Mouse (Mus musculus) cerebellum, adult 8-10 months (tissue): ENCODE measurements around the gene Cyba.

Experiments used
- DNase-seq: peaks from one replicate; pipeline ENCODE4 v3.0.0; 2022

Cyba gene

DNA sequence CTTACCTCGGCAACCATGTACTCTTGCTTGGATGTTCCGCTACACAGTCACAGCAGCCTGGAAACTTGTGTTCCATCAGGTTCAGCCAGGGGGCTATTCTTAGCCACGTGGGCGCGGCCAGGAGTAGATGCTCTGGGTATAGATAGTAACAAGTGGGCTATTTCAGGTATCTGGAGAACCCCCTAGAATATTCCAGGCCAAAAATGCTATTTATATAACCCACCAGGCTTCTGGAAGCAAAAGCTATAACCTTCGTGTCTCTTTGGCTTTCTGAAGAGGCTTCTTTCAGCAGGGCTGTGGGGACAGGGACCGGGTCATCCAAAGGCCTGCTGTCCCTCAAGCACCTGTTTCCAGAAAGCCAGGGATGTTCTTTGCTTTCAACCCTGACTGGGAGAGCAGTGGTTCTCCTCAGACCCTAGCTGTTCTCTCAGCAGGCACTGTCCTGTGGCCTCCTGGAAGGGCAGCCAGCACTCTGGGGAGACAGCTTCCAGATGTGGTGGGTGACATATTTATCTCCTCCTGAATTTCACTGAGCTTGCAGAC lies 18.5 kb upstream of the Cyba start:
- no peak for DNase-seq

DNA sequence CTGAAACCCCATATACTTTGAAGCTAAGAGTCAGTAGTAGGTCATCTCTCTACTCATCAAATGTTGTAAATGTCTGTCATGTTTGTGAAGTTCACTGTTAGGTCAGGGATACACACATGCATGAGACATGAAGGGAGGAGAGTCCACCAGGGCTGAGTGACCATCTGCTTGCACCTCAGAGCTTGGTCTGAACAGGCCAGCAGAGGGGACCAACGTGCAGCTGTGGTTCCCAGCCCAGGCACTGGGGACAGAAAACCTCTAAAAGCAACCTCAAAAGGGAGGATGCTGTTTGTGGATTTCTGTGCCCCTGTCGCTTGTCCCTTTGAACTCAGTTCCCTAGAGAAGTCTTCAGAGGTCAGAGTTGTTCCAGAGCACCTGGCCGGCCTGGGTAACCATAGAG lies 12.5 kb upstream of the Cyba start:
- no peak for DNase-seq

DNA sequence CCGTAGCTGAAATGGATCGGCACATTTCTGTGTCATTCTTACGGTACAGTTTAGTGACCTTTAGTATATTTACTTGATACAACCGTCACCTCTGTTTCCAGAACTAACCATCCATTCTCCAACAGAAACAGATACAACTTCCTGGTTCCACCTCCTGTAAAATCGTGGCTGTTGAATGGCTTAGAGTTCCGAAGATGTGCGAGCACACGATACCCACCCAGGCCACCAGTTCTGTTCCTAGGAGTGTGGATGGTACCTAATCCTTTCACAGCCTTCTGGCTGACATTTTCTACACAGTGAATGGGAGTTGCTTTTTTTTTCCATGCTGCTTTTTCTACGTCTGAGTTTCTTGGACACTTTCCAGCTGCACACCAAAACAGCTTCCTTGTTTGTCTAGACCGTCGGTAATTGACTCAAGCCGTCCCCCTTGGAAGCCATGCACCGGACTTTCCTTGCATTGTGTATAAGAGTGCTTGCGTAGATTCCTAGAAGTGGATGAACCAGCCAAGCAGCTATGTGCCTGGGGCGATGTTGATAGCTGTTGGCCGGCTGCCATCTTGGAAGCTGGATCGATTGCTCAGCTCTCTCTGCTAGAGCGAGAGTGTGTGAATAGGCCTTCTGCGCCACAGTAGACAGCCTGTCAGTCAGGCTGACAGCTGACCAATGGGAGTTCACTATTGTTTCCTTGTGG lies 11.5 kb upstream of the Cyba start:
- peak; percentile 70 for DNase-seq

DNA sequence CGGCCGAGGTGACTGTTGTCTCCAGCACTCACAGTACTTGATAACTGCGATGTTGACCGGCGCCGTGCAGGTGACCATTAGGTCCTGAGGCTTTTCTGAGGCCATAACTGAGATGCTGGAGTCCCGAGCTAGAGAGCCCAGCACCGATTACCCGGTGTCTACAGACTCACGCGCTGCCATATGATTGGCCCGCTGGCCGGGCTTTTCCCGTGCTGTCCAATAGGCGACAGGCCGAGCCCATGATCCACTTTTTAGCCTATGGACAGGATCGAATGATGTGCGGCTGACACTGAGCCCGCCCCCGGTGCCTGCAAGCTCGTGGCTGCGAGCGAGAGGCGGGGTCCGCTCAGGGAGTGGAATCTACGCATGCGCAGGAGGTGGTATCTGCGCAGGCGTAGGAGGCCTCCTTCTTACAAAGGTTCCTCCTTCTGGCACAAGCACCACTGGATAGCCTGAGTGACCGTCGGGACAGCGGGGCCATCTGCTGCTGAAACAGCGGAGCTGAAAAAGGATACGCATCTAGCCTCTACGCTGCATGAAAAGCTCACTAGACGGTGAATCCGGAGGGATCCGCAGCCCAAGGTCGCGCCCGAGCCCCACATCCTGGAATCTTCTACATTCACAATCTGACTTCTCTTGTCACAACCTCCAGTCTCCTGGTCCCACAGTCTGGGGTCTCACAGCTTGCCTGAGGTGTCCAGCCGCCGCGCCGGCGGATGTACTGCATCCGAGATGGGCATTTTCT lies 10.7 kb upstream of the Cyba start, which contains the start of gene Mvd:
TSS of gene Mvd (minus strand) at position 161 of the 745 bp plus-strand sequence.
- peak; percentile 98 for DNase-seq

DNA sequence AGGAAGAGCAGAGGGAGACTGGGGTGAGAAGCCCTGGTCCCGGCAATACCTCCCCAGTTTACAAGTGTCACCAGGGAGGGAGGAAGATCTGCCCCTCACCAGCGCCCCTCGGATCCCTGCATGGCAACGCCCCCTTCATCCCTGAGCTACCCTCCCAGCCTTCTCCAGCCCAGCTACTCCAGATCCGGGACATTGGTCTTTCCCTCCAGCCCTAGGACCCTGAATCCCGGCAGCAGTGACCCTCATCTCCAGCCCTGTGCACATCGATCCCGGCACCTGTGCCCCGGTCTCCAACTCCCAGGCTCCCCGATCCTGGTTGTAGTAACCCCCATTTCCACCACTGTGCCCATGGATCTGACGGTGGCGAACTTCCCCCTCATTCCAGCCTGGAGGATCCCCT lies 10.1 kb upstream of the Cyba start:
- DNase-seq, result no peak

DNA sequence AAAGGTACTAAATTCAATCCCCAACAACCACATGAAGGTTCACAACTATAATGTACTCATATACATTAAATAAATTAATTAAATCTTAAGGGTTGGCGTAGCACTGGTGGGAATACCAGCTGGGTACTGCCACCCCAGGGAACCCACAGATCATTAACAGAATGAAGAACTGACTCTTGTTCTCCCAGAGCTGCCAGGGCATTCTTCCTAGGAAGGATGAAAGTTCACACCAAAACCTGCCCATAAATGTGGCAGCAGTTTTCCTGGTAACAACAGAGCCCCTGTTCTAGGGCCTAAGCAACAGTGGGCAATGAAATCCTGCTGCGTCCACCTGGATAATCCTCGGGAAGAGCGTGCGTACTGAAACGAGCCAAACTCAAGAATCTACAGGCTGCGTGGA lies 9.6 kb upstream of the Cyba start:
- no peak for DNase-seq

DNA sequence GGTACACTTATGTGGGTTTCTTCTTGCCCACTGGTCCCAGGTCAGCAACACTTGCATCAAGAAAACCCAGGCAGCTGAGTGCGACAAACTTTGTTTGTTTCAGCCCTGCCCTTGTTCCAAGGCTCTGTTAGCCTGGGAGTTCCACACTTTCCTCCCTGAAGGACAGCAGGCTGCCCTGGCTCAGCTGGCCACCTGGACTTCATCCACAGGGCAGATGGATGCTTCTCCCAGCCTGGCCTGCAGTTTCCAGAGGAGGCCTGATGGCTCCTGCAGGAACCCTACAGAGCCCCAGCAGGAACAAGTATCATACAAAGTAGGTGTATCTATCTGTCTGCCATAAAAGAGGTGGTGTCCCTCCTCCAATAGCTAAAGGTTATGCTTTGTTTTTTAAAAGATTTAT lies 8.6 kb upstream of the Cyba start:
- no peak for DNase-seq

DNA sequence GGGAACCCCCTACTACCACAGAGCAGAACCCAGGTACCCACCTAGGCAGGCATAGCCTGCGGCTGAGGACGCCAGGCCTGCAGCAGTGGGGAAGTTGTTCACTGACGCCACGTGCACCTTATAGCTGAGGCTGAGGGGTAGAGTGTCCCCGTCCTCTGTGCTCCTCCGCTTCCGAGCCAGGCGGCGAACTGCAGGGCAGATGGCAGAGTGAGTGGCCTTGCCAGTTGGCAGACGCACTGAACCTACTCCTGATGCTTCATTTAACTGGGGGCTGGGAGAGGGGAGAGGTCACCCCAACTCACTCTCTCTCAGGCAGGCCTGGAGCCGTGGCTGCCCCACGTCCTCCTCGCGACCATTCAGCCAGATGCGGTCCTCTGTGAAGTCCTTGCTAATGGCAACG lies 6.6 kb upstream of the Cyba start:
- DNase-seq, result peak; percentile 74

DNA sequence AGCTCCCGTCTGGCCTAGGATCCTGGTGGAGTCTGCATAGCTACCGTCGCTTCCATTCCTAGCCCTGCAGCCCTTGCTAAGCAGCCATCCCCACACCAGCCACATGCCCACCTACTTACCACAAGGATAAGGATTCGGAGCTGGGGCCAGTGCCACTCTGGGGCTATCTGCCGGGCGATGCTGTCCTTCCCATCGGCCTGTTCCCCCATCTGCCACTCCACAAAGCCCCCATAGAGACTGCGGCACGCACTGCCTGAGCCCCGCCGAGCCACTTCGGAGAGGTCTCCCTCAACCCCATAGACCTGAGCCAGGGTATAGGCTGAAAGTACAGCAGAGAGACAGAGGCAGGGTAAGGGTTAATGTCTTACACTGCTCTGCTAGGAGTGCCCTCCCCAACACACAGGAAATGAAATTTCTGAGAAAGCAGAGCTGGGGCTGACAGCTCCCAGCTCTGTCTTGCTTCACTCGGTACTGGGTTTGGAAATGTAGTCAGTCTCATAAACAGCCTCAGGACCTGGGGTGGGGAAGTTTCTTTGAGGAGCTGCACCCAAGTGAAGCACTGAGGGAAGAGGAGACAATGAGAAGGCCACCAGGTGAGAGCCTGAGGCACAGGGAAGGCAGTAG lies 5.1 kb upstream of the Cyba start:
- DNase-seq, result no peak

DNA sequence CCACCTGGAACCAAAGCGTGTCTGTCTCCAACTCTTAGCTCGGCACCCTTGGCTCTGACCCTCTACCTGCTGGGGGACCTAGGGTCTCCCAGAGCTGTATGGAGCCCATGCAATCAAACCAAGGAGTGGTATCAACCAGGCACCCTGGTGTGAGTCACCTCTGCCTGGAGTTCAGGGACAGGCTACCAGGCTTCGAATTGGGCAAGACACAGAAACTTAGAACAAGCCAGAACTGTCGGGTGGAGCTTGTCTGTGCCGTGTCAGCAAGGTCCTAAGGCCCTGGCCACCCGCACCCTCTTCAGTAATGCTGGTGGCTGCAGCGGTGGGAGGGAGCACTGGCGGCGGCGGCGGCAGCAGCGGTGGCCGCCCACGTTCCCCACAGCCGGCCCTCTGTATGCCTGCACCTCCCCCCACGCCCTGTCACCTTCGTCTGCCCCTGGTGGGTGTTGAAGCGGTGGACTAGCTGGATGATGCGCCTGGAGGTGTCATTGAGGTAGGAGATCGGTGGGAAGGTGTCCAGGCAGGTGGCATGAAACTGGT lies 3.9 kb upstream of the Cyba start:
- DNase-seq, result no peak

DNA sequence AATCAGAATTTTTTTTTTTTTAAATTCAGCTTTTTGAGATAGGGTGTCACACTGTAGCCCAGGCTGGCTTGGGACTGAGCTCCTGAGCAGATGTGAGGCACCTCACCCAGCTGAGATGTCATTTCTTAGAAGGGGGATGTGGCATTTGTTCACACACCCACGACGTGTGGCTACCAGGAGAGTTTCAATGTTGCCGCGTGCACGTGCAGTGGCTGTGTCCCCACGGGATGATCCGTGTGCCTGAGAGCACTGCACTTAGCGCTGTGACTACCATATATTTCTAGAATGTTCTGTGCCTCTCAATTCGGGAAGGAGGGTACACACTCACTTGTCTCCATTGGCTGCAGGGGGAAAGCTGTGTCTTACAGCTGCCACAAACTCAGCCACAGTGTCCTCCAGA lies 3.4 kb upstream of the Cyba start:
- DNase-seq, result no peak

DNA sequence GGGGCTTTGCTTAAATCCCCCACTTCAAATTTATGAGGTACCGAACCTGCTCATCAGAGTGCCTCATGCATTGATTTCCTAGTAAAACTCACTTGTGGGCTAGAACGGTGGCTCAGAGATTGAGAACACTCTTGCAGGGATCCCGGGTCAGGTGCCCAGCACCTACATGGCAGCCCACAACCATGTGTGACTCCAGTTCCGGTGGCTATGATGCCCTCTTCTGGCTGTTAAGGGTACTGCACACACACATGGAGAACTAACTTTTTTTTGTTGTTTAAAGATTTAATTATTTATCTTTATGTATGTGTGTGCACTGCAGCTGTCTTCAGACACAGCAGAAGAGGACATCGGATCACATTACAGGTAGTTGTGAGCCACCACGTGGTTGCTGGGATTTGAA lies 2.6 kb upstream of the Cyba start:
- no peak for DNase-seq

DNA sequence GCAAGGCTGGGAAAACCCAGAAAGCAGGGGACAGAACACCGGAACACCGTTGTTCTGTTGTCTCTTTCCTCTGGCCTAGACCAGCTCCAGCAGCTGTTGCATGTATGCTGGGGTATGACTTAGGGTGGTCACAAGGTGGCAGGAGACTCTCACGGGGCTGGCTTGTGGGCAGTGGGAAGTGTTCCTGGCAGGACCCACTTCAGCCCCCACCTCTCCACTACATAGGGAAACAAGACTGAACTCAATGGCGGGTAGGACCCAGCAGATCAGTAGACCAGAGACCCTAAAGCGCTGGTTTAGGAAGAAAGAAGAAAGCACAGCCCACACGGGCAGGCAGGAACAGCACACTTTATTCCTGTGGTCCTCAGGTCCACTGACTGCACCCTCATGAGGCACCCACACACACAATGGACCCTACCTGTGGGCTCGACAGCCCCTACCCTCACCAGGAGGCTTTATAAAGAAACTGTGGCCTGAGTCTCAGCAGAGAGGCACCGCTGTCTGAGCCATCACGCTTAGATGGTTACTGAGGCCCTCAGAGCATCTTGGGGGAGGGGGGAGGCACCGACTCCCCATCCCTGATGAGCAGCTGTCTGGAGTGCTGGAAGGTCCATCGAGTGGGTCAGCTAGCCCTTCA lies 657 bp upstream of the Cyba start:
- no peak for DNase-seq

DNA sequence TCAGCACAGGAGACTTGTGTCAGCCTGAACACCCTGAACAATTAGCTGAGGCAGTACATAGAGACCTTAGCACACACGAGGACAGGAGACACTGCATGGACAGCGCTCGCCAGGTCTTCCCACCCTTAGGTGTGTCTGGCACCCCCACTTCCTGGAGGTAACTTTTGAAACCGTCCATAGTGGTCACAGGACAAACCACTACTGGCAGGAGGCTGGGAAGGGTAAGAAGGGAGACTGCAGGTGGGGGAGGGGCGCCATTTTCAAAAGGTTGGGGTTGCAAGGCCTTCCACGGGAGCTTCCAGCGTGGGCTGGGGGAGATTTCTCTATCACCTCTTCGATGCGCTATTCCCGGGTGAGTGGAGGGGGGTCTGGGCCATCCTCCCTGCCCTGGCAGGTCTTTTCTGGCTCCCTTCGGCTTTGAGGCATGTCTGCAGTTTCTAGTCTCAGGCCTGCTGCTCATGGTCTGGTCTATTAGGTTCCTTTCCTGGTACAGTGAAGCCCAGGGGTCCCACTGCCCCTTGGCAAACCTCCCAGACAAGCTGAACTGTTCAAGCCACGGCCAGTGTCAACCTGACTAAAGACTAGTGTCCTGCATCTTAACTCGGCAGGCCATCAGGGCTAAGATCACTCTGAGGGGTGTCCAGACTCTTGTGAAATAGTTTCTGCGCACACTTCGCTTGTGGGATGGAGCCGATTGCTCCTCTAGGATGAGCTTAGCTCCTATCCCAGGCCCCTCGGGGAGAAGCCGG lies 862 bp downstream of the Cyba start:
- no peak for DNase-seq

DNA sequence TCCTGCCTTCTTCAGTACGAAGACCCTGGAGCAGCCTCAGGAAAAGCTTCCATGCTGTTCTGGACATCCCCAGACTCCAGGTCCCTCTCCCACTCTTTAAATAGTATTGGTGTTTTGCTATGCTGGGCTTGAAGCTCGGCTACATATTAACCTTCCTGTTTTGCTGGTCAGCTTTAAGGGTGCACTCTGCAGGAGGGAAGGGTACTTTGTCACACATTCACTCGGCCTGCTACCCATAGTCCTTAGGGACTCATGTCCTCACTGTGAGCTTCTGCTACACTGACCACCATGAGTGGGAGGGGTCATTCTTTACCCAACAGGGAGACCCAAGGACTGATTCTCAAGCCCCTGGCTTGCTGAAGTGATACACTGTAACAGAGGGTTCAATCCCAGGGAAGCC lies 2.1 kb downstream of the Cyba start:
- DNase-seq, result no peak

DNA sequence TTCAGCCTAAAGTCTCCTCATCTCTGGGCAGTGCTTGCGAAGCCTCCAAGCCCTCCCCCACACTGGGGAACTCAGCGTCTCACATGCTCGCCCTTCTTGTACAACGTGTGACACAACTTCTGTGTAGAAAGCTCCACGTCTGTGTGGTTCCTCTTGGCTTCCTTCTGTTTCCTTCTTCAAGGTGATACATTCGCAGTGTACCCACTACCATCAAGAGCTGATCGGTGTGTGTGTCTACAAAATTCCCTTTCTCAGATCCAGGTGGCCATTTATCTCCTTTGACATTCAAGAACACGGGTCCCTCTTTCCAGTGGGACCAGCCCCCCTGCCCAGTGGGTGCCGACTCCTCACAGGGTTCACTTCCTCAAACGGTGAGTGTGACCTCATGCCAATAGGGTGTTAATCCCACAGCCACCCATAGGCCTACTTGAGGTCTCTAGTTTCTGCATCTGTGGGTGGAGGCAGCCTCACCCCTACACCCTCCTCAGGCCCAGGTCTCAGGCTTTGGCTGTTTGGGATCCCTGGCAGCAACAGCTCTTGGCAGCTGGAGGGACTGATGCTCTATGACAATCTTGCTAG lies 2.6 kb downstream of the Cyba start:
- no peak for DNase-seq

DNA sequence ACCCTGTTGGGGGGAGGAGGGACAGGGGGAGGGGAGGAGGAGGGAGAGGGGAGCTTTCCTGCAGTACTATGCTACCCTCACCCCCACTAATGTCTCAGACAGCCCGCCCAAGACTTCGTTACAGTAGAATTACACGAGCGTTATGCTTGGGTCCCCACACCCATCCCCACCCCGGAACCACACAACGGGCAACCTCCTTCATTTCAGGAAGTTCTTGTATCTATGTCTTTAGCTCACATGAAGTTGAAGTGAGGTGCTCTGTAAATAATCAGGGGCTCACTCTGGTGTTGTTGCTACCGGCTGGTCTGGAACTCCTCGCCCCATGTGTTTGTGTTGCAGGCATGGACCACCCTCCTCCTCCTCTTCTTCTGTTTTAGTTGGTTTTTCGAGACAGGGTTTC lies 4.6 kb downstream of the Cyba start:
- no peak for DNase-seq

DNA sequence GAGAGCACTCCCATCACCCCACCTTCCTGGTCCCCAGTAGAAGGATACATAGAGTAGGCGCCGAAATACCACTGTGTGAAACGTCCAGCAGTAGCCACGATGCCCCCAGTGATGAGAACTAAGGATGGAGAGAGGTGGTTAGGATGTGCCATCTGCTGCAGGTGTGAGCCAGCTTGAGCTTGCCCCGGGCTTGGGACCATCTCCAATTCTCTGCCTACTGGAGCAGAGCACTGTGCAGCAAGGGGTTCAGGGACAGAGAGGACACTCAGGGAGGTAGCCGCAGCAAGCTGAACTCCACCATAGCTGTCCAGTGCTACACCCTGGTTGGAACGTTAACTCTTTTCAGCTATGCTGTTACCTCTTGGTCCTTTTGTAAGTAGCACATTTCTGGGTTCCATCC lies 5.1 kb downstream of the Cyba start:
- DNase-seq, result no peak

DNA sequence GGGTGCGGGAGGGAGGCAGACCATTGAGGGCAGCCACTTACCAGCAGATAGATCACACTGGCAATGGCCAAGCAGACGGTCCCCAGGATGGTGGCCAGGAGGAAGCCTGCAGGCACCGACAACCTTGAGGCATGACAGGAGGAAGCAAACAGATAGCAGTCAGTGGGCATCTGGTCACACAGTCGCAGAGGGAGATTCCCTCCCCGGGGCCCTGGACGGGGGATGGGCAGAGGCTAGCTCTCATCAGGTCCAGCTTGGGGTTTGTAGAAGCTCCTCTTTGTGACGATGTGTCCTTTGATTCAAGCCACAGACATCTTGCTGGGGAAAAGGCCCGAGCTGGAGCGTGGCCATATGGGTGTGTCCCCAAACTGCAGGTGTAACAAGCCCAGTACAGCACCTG lies 6.6 kb downstream of the Cyba start:
- DNase-seq, result no peak

DNA sequence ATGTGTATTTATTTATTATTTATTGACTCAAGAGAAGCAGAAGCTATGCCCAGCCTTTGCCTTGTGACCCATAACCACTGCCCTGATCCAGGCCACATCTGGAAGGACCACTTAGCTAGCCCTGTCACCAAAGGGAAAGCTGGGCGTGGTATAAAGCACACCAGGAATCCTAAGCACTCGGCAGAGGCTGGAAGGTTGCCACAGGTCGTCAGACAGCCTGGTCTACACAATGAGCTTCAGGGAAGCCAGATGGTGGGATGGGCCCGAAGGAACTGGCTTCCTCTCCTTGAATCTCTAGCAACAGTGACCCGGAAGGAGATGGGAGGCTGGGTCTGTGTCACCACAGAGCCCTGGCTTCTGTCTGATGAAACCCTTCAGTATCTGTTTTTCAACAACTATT lies 9.1 kb downstream of the Cyba start:
- no peak for DNase-seq

DNA sequence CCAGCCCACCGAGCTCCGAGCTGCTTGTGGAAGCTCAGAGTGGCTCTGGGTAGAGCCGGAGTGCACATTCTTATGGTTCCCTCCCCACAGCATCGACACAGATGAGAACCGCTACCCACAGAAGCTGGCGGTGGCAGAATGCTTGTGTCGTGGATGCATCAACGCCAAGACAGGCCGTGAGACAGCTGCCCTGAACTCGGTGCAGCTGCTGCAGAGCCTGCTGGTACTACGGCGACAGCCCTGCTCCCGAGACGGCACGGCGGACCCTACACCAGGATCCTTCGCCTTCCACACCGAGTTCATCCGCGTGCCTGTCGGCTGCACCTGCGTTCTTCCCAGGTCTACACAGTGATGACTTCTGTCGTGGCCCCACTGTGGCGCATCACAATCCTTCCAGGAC lies 9.5 kb downstream of the Cyba start:
- DNase-seq, result no peak
